Mouse (Mus musculus): ENCODE results near the gene Tmc8. TPM values are rescaled to one million over a fixed set of nuclear protein-coding genes. Genes with fewer than 3 reads are reported as not detected.

Tmc8 gene
- polyA plus RNA-seq, 1 experiment from 2014 or later: 0.74 TPM

DNA sequence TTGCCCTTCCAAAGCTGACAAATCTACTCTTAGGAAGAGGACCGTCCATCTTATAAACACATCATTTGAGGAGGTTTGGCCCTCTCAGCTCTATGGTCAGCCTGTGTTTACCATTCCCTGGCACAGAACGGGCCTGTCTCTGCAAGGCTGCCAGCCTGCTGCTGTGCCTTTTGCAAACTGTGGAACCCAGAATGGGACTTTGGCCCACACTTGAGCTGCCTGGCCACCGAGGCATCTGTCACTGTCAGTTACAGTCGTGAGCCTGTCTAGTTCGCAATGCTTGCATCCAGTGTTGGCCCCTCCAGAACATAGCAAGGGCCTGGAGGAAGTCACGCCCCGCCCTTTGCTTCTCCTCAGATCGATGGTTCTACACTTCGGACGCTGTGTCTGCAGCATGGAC is 22.6 kb upstream of the Tmc8 start:
- no peak for ATAC-seq (ENCODE audit: insufficient number of reproducible peaks, insufficient read depth, low FRiP score, low TSS enrichment, low read depth)
- H3K9ac ChIP-seq: no peak overlapping the region
- 96% methylated on average over 10 of the region's 10 CpGs for WGBS
- H3K9me3 ChIP-seq: no peaks in the 10 kb centered on the region
- no peaks in the 10 kb centered on the region for H3K4me1 ChIP-seq
- no peaks in the 10 kb centered on the region for H3K27me3 ChIP-seq
- no peak overlapping the region for H3K27ac ChIP-seq
- no peak overlapping the region for H3K4me3 ChIP-seq
- no peak overlapping the region for H3K4me2 ChIP-seq
- peaks cover 96% of the 10 kb centered on the region for H3K36me3 ChIP-seq

- H3K9ac ChIP-seq: no peak overlapping the region
- no peaks in the 10 kb centered on the region for H3K9me3 ChIP-seq
- no peak overlapping the region for H3K27ac ChIP-seq
- no peaks in the 10 kb centered on the region for H3K27me3 ChIP-seq
- WGBS: 92% methylated on average over 26 of the region's 26 CpGs
- H3K4me3 ChIP-seq: no peak overlapping the region
- H3K4me2 ChIP-seq: no peak overlapping the region
- H3K4me1 ChIP-seq: no peaks in the 10 kb centered on the region
- ATAC-seq (ENCODE audit: insufficient number of reproducible peaks, insufficient read depth, low FRiP score, low TSS enrichment, low read depth): peak; percentile 59
- H3K36me3 ChIP-seq: peaks cover 96% of the 10 kb centered on the region
These were observed 21.3 kb upstream of the Tmc8 start for GRCm38 (mm10) chr11:117760374-117761119.

DNA sequence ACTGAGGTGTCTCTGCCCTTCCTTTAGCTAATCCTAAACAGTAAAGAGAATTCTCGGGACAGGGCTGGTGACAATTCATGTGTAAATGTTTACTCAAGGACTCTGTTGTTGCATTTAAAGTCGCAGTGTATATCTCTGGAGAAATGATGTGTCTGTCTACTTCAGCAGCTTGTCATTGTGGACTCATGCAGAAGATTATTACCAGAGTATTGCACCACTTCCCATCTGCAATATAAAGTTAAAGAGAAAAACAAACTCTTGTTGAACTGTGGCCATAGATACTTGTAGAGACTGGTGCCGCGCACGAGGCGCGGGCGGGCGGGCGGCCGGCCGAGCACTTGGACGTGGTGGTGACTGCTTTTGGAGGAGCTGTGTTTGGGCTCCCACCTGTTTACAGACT is 20.1 kb upstream of the Tmc8 start:
- 93% methylated on average over 13 of the region's 13 CpGs for WGBS
- H3K4me2 ChIP-seq: no peak overlapping the region
- no peaks in the 10 kb centered on the region for H3K9me3 ChIP-seq
- H3K4me1 ChIP-seq: no peaks in the 10 kb centered on the region
- H3K9ac ChIP-seq: no peak overlapping the region
- H3K27me3 ChIP-seq: no peaks in the 10 kb centered on the region
- H3K36me3 ChIP-seq: peaks cover 96% of the 10 kb centered on the region
- no peak for ATAC-seq (ENCODE audit: insufficient number of reproducible peaks, insufficient read depth, low FRiP score, low TSS enrichment, low read depth)
- no peak overlapping the region for H3K27ac ChIP-seq
- no peak overlapping the region for H3K4me3 ChIP-seq

GRCm38 (mm10) chr11:117762246-117762645 is 19.6 kb upstream of the Tmc8 start:
- Histone ChIP-seq H3K9me3 (no peaks in the 10 kb centered on the region), H3K4me2 (no peak overlapping the region), H3K27ac (no peak overlapping the region), H3K9ac (no peak overlapping the region), H3K27me3 (no peaks in the 10 kb centered on the region), H3K36me3 (peaks cover 94% of the 10 kb centered on the region), H3K4me3 (no peak overlapping the region), H3K4me1 (no peaks in the 10 kb centered on the region)
- ATAC-seq (ENCODE audit: insufficient number of reproducible peaks, insufficient read depth, low FRiP score, low TSS enrichment, low read depth): no peak
- 88% methylated on average over 12 of the region's 12 CpGs for WGBS

DNA sequence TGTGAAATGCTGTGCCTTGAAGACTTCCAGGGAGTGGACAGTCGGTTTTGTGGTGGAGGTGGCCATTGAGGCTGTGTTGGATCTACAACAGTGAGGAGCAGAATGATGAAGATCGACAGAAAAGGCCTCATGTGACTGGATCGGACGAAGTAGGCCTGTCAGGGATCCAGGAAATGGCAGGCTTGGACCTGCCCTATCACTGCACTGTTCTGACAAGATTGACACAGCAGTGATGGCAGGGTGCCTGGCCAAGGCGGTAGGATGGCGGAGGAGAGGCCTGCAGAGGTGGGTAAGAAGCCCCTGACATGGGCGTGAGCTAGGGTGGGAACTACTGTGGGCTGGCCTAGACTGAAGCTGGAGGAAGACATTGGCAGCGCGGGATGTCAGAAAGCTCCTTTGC is 17.6 kb upstream of the Tmc8 start:
- H3K27ac ChIP-seq: no peak overlapping the region
- 85% methylated on average over 9 of the region's 9 CpGs for whole genome bisulfite sequencing

DNA sequence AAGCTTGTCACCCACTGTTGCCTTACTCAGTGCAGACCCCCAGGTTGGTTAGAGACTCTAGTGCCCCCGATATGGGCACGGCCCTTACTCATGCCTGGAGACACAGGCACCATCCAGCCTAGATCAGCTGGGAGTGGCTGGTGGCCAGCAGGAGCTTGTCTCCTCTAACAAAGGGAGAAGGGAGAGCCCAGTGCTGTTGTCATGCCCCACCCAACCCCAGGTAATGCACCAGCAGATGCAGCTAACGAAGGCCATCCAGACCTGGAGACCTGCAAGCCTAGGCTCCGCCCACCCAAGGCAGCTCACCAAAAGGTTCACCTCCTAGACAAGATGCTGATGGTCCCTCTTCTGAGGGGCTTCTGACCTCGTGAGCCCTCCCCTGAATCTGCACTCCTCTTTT is 16.5 kb upstream of the Tmc8 start:
- no peak overlapping the region for H3K4me3 ChIP-seq
- H3K27ac ChIP-seq: no peak overlapping the region
- H3K36me3 ChIP-seq: peaks cover 79% of the 10 kb centered on the region
- no peak overlapping the region for H3K9ac ChIP-seq
- 88% methylated on average over 5 of the region's 5 CpGs for WGBS
- no peak overlapping the region for H3K4me2 ChIP-seq
- no peaks in the 10 kb centered on the region for H3K27me3 ChIP-seq
- ATAC-seq (ENCODE audit: insufficient number of reproducible peaks, insufficient read depth, low FRiP score, low TSS enrichment, low read depth): no peak
- H3K9me3 ChIP-seq: no peaks in the 10 kb centered on the region
- H3K4me1 ChIP-seq: no peaks in the 10 kb centered on the region

More for the DNA sequence above, 17.6 kb upstream of the Tmc8 start:
- no peak for ATAC-seq (ENCODE audit: insufficient number of reproducible peaks, insufficient read depth, low FRiP score, low TSS enrichment, low read depth)
- Histone ChIP-seq H3K4me3 (no peak overlapping the region), H3K4me2 (no peak overlapping the region), H3K9ac (no peak overlapping the region), H3K9me3 (no peaks in the 10 kb centered on the region), H3K27me3 (no peaks in the 10 kb centered on the region), H3K36me3 (peaks cover 79% of the 10 kb centered on the region), H3K4me1 (no peaks in the 10 kb centered on the region)

DNA sequence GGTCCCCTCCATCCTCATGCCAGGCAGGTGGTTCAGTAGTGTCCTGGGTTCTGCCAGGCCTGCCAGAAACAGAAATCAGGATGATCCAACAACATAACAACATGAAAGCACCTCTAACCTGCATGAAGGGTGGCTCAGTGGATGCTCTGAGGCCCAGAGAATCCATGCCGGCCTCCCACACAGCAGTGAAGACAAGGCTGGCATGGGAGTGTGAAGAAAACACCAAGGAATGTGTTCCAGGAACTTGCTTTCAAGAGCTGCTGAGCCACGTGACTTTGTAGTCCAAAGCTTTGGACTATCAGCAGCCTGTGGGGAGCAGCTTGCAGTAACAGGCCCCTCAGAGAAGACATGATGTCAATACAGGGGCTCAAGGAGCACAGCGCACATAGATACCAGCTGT is 15.6 kb upstream of the Tmc8 start:
- no peaks in the 10 kb centered on the region for H3K9me3 ChIP-seq
- peaks cover 76% of the 10 kb centered on the region for H3K36me3 ChIP-seq
- WGBS: 81% methylated on average over 3 of the region's 3 CpGs
- H3K4me2 ChIP-seq: no peak overlapping the region
- no peaks in the 10 kb centered on the region for H3K4me1 ChIP-seq
- ATAC-seq (ENCODE audit: insufficient number of reproducible peaks, insufficient read depth, low FRiP score, low TSS enrichment, low read depth): no peak
- H3K4me3 ChIP-seq: no peak overlapping the region
- H3K27ac ChIP-seq: no peak overlapping the region
- no peaks in the 10 kb centered on the region for H3K27me3 ChIP-seq
- 0 out of 2 replicates have a peak overlapping the region, but pooled peaks have one; percentile 16 for H3K9ac ChIP-seq

DNA sequence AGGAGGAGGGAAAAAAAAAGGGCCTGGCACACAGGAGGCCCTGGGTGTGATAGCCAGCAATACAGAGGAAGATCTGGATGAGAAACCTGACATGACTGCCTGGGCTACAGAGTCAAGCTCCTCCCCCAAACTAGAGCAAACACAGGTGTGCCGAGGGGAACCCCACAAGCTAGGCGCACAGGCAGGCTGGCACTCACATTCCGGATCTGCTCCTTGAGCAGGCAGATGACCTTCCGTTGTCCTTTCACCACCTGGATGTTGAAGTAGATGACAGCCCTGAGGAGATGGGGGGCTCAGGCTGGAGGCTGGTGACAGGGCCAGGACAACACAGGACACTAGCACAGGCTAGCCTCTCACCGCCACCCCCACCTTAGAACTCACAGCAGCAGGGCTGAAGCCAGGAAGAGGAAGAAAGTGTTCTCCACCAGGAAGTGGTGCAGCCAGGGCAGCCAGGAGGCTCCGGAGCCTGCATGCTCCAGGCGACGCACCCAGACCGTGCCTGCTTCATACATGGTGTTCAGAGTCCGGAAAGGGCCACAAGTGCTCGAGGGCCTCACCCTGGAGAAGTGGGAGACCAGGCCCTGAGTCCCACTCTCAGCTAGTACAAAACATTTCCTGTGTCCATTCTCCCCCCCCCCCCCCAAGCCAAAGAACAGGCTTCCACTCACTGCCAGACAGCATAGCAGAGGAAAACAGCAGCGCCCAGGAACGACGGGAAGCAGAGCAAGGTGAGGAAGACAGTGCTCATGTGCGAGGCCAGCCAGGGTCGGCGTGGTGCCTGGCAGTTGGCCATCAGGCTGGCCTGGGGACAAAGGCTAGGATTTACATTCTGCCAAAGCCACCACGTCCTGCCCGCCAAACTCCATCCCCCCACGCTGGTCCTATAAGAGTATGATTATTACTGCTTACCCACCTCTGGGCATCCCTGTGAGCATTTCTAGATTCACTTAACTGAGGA is 12.9 kb upstream of the Tmc8 start:
- WGBS: 81% methylated on average over 20 of the region's 20 CpGs
- peaks cover 71% of the 10 kb centered on the region for H3K36me3 ChIP-seq
- H3K4me1 ChIP-seq: no peaks in the 10 kb centered on the region
- H3K9ac ChIP-seq: 0 out of 2 replicates have a peak overlapping the region, but pooled peaks have one; percentile 16
- H3K9me3 ChIP-seq: no peaks in the 10 kb centered on the region
- ATAC-seq (ENCODE audit: insufficient number of reproducible peaks, insufficient read depth, low FRiP score, low TSS enrichment, low read depth): no peak
- H3K27ac ChIP-seq: no peak overlapping the region
- H3K4me3 ChIP-seq: no peak overlapping the region
- no peak overlapping the region for H3K4me2 ChIP-seq
- H3K27me3 ChIP-seq: no peaks in the 10 kb centered on the region

DNA sequence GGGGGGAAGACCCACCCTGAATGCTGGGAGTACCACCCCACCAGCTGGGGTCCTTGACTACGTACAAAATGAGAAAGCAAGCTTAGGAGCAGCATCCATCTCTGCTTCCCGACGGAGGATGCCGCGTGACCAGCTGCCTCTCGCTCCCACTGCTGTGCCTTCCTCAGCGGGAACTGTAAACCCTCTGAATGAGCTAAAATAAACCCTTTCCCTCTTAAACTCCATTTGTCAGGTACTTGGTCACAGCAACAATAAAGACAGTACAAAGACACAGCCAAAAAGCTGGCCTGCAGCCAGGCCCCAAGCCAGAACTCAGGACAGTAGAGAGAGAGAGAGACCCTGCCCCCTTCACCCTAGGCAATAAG is 12.2 kb upstream of the Tmc8 start:
- Histone ChIP-seq H3K4me2 (no peak overlapping the region), H3K9me3 (no peaks in the 10 kb centered on the region), H3K36me3 (peaks cover 67% of the 10 kb centered on the region), H3K27me3 (no peaks in the 10 kb centered on the region), H3K4me1 (no peaks in the 10 kb centered on the region), H3K9ac (0 out of 2 replicates have a peak overlapping the region, but pooled peaks have one; percentile 16), H3K27ac (no peak overlapping the region), H3K4me3 (no peak overlapping the region)
- no peak for ATAC-seq (ENCODE audit: insufficient number of reproducible peaks, insufficient read depth, low FRiP score, low TSS enrichment, low read depth)
- WGBS: 90% methylated on average over 7 of the region's 7 CpGs

- H3K4me1 ChIP-seq: no peaks in the 10 kb centered on the region
- no peak overlapping the region for H3K27ac ChIP-seq
- 87% methylated on average over 10 of the region's 10 CpGs for WGBS
- H3K9ac ChIP-seq: no peak overlapping the region
- H3K36me3 ChIP-seq: peaks cover 67% of the 10 kb centered on the region
- no peaks in the 10 kb centered on the region for H3K9me3 ChIP-seq
- H3K4me3 ChIP-seq: no peak overlapping the region
- no peak overlapping the region for H3K4me2 ChIP-seq
- no peaks in the 10 kb centered on the region for H3K27me3 ChIP-seq
- ATAC-seq (ENCODE audit: insufficient number of reproducible peaks, insufficient read depth, low FRiP score, low TSS enrichment, low read depth): no peak
These were observed 11.5 kb upstream of the Tmc8 start for GRCm38 (mm10) chr11:117770407-117770806.

GRCm38 (mm10) chr11:117772352-117772751 is 9.5 kb upstream of the Tmc8 start:
- Histone ChIP-seq H3K4me2 (no peak overlapping the region), H3K36me3 (peaks cover 63% of the 10 kb centered on the region), H3K9ac (no peak overlapping the region), H3K9me3 (no peaks in the 10 kb centered on the region), H3K27me3 (no peaks in the 10 kb centered on the region), H3K27ac (no peak overlapping the region), H3K4me1 (no peaks in the 10 kb centered on the region; the same call in 1 of the 2 replicates), H3K4me3 (no peak overlapping the region)
- no peak for ATAC-seq (ENCODE audit: insufficient number of reproducible peaks, insufficient read depth, low FRiP score, low TSS enrichment, low read depth)
- 92% methylated on average over 7 of the region's 7 CpGs for WGBS

DNA sequence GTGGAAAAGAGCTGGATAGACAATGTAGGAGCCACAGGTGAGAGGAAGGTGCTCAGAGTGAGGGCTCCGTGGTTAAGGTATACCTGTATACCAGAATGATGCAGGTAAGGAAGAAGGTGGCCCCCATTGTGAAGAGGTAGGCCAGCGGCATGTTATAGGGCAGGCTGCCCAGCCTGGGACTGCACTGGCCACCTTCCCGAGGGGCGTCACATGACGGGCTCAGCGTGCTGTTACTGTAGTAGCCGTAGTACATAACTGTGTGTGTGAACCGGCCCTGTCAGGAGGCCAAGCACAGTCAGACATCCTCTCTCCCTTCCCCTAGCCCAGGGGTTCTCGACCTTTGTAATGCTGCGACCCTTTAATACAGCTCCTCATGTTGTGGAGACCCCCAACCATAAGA is 7.0 kb upstream of the Tmc8 start:
- Histone ChIP-seq H3K4me3 (no peak overlapping the region), H3K9me3 (no peaks in the 10 kb centered on the region), H3K27ac (no peak overlapping the region), H3K9ac (no peak overlapping the region), H3K36me3 (peaks cover 63% of the 10 kb centered on the region), H3K4me2 (no peak overlapping the region), H3K4me1 (peaks cover 14% of the 10 kb centered on the region), H3K27me3 (no peaks in the 10 kb centered on the region)
- no peak for ATAC-seq (ENCODE audit: insufficient number of reproducible peaks, insufficient read depth, low FRiP score, low TSS enrichment, low read depth)
- 91% methylated on average over 10 of the region's 10 CpGs for WGBS
